ENCODE assay signal across 24 mouse cellular contexts in genomic region chr7:46499561-46499960, GRCm38 (mm10).
DNase-seq lines count a peak whose midpoint lies in the region; ATAC-seq and TF ChIP-seq lines count a peak whose summit lies in the region.
"Had no signal": no experiment of that assay in that cellular context is flagged by ENCODE, and none has a peak within 500 bp of the region (broad histone marks: within the 10 kb centered on the region; RNA-seq: fewer than 3 reads in every experiment).

No protein-coding gene starts in this region.

- peak; percentile 79 for DNase-seq in 416B (ENCODE audit: low read depth)
- DNase-seq in CD8-positive naive resting alpha-beta T cell, adult 2 months (ENCODE audit: low read depth in 2 of 2, low spot score in 2 of 2), result peak; percentile 12 to 45
- DNase-seq in induced T-regulatory cell, adult 2 months (ENCODE audit: low read depth), result peak; percentile 42
- peak; percentile 30 for DNase-seq in thymus, adult 2 months
- no peak for DNase-seq in kidney, adult 9 months
- no peak for DNase-seq in adrenal gland, postnatal 25 days
- DNase-seq in forebrain, embryonic 11.5 days (ENCODE audit: low spot score), result no peak
- DNase-seq: adrenal gland, adult 2 months; cerebellum, adult 18-20 months; cerebellum, postnatal 36 days; gastrocnemius, postnatal 14 days; kidney, adult 8-10 months; kidney, postnatal 14 days; lung, adult 18-20 months; lung, postnatal 14 days had no signal

- no peak for TF ChIP-seq POLR2A in thymus, adult 2 months (IDR thresholded peaks at IDR 0.05; ENCODE audit: control insufficient read depth, extremely low read depth, insufficient read depth, low read length, poor library complexity)

- no peak overlapping the region; the same call in 1 of the 2 replicates for H3K27ac ChIP-seq in thymus, adult 2 months (ENCODE audit: control insufficient read depth, insufficient read depth, low read length)
- H3K27ac ChIP-seq in neural tube, embryonic 15.5 days (replicated peaks), result no peak overlapping the region
- no peak overlapping the region for H3K27ac ChIP-seq in forebrain, embryonic 11.5 days (ENCODE audit: low read depth, low read length)
- H3K27ac ChIP-seq: embryonic facial prominence, embryonic 15.5 days; hindbrain, embryonic 15.5 days; intestine, embryonic 15.5 days; limb, embryonic 12.5 days; liver, embryonic 12.5 days had no signal

- H3K4me3 ChIP-seq in thymus, adult 2 months (ENCODE audit: control insufficient read depth, insufficient read depth, low read length), result no peak overlapping the region
- no peak overlapping the region for H3K4me3 ChIP-seq in neural tube, embryonic 15.5 days (replicated peaks)
- no peak overlapping the region for H3K4me3 ChIP-seq in forebrain, embryonic 11.5 days (ENCODE audit: low read depth, low read length)
- H3K4me3 ChIP-seq: embryonic facial prominence, embryonic 15.5 days; hindbrain, embryonic 15.5 days; intestine, embryonic 15.5 days; limb, embryonic 12.5 days; liver, embryonic 12.5 days had no signal

- H3K9ac ChIP-seq in neural tube, embryonic 15.5 days (replicated peaks), result no peak overlapping the region
- no peak overlapping the region for H3K9ac ChIP-seq in forebrain, embryonic 11.5 days (ENCODE audit: low read length)
- H3K9ac ChIP-seq: embryonic facial prominence, embryonic 15.5 days; hindbrain, embryonic 15.5 days; intestine, embryonic 15.5 days; limb, embryonic 12.5 days; liver, embryonic 12.5 days had no signal

- peaks cover 13% of the 10 kb centered on the region for H3K4me1 ChIP-seq in thymus, adult 2 months (replicated peaks; ENCODE audit: control insufficient read depth, insufficient read depth, low read length)
- H3K4me1 ChIP-seq in neural tube, embryonic 15.5 days, result no peaks in the 10 kb centered on the region
- no peaks in the 10 kb centered on the region for H3K4me1 ChIP-seq in forebrain, embryonic 11.5 days (replicated peaks; ENCODE audit: control insufficient read depth, insufficient read depth, low read length)
- H3K4me1 ChIP-seq: embryonic facial prominence, embryonic 15.5 days; hindbrain, embryonic 15.5 days; intestine, embryonic 15.5 days; liver, embryonic 12.5 days had no signal

- no peak overlapping the region for H3K4me2 ChIP-seq in neural tube, embryonic 15.5 days
- H3K4me2 ChIP-seq in forebrain, embryonic 11.5 days (ENCODE audit: low read depth, low read length, severe bottlenecking), result no peak overlapping the region
- H3K4me2 ChIP-seq: embryonic facial prominence, embryonic 15.5 days; hindbrain, embryonic 15.5 days; intestine, embryonic 15.5 days; limb, embryonic 12.5 days; liver, embryonic 12.5 days had no signal

- no peak for ATAC-seq in neural tube, embryonic 15.5 days (ENCODE audit: low FRiP score)
- no peak for ATAC-seq in forebrain, embryonic 11.5 days (replicated peaks; ENCODE audit: low FRiP score)
- ATAC-seq: forebrain, embryonic 16.5 days; intestine, embryonic 15.5 days; liver, embryonic 12.5 days; midbrain, embryonic 16.5 days; Patski had no signal

- no peak for TF ChIP-seq CTCF in thymus, adult 2 months (IDR thresholded peaks at IDR 0.05; ENCODE audit: borderline replicate concordance, control insufficient read depth, extremely low read depth, insufficient read depth, low read length, poor library complexity)

- no peaks in the 10 kb centered on the region for H3K27me3 ChIP-seq in thymus, adult 2 months (ENCODE audit: control insufficient read depth, insufficient read depth, low read length)
- no peaks in the 10 kb centered on the region for H3K27me3 ChIP-seq in neural tube, embryonic 15.5 days (replicated peaks)
- no peaks in the 10 kb centered on the region for H3K27me3 ChIP-seq in forebrain, embryonic 11.5 days (ENCODE audit: control insufficient read depth, insufficient read depth, low read length)
- H3K27me3 ChIP-seq: embryonic facial prominence, embryonic 15.5 days; hindbrain, embryonic 15.5 days; intestine, embryonic 15.5 days; limb, embryonic 12.5 days; liver, embryonic 12.5 days; Patski had no signal

- H3K9me3 ChIP-seq in neural tube, embryonic 15.5 days (replicated peaks), result no peaks in the 10 kb centered on the region
- H3K9me3 ChIP-seq in forebrain, embryonic 11.5 days (ENCODE audit: control insufficient read depth, low read length), result no peaks in the 10 kb centered on the region
- H3K9me3 ChIP-seq: embryonic facial prominence, embryonic 15.5 days; hindbrain, embryonic 15.5 days; intestine, embryonic 15.5 days; limb, embryonic 12.5 days; liver, embryonic 12.5 days had no signal

- WGBS in thymus, adult 2 months, result 10% methylated on average over 4 of the region's 4 CpGs
- 93% methylated on average over 4 of the region's 4 CpGs for WGBS in neural tube, embryonic 15.5 days
- 92% methylated on average over 4 of the region's 4 CpGs for WGBS in forebrain, embryonic 11.5 days

- H3K36me3 ChIP-seq in thymus, adult 2 months (ENCODE audit: control insufficient read depth, insufficient read depth, low read length), result no peaks in the 10 kb centered on the region
- peaks cover 3% of the 10 kb centered on the region; the same call in 1 of the 2 replicates for H3K36me3 ChIP-seq in neural tube, embryonic 15.5 days
- no peaks in the 10 kb centered on the region for H3K36me3 ChIP-seq in forebrain, embryonic 11.5 days (ENCODE audit: control insufficient read depth, insufficient read depth, low read length)
- H3K36me3 ChIP-seq: embryonic facial prominence, embryonic 15.5 days; hindbrain, embryonic 15.5 days; intestine, embryonic 15.5 days; limb, embryonic 12.5 days; liver, embryonic 12.5 days had no signal

Comparison
In these comparisons a context has a peak if more than half of its experiments do, and no peak if none do; other contexts are left out.
1. DNase-seq: peak in 416B (single experiment), CD8-positive naive resting alpha-beta T cell, adult 2 months (2 of 2), induced T-regulatory cell, adult 2 months (single experiment) and thymus, adult 2 months (single experiment); none in kidney, adult 9 months (single experiment), adrenal gland, postnatal 25 days (single experiment) and forebrain, embryonic 11.5 days (single experiment).